Mouse (Mus musculus): ENCODE measurements around the gene Cd63. TPM values are rescaled to one million over a fixed set of nuclear protein-coding genes. Genes with fewer than 3 reads are reported as not detected.

The Cd63 gene
- 149 and 180 TPM in 2 replicates for total RNA-seq (2023)

GRCm38 (mm10) chr10:128900698-128901097, at the start of gene Cd63:
Gene Cd63, plus strand, starts transcription at chr10:128900989.

GRCm38 (mm10) chr10:128891296-128892094, 9.3 kb upstream of the Cd63 start, which contains the start of gene Gdf11:
Gene Gdf11, minus strand, starts transcription at chr10:128891718.

DNA sequence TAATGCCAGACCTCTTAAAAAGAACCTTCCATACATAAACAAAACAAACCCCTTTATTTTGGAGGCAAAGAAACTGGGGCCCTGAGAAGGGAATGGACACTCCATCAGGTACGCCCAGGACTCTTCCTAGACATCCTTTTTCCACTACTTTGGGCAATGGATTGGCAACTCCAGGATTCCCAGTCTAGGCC, 21.9 kb downstream of the Cd63 start, which contains the start of gene Rdh5:
Gene Rdh5, minus strand, starts transcription at position 67 of the 191 bp plus-strand sequence.

GRCm38 (mm10) chr10:128923935-128924334, 23.1 kb downstream of the Cd63 start, which contains the start of gene Bloc1s1:
Gene Bloc1s1, minus strand, starts transcription at chr10:128924035.

GRCm38 (mm10) chr10:128933574-128933973, 32.8 kb downstream of the Cd63 start, which contains the start of gene Itga7:
Gene Itga7, plus strand, starts transcription at chr10:128933818.

DNA sequence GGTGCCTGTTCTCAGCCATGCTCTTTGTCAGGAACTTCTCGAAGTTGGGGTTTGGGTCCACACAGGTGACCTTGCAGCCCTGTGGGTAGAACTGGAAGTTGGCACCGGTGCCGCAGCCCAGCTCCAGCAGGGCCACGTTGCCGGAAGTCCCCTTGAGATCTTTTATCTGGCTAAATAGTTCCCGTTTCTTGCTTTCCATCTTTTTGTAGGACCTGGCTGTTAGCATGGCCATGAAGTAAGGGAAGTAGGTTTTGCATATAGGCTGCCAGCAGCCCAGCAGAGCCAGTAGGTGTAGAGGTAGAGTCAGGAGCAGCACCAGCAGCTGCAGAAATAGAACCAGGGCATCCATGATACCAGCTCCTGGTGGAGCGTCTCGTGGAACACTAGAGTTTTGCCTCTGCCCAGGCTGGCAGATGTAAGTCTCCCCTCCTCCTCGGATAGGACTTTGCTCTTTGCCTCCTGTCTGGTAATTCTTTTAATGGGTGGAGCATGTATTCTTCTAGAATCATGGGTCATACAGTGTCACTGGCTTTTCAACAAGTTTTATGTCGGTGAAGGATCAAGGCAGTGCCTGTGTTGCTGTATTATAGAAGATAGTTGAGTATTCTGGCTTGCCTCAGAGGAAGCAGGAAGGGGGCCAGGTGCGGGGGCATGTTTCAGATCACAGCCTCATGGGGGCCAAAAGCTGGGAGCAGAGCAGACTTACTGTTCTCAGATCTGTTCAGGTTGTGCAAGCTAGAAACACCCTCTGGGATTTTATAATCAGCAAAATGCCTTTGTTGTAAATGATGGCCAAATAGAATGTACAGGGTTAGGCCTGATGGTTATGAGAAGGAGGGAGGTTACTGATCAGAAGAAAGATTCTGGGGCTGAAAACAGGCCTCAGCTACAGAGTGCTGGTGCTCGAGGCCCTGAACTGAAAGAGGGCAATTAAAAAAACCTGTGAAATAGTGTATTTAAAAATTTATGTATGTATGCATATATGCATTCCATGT, 60.1 kb downstream of the Cd63 start, which contains the start of gene Mettl7b:
Gene Mettl7b, minus strand, starts transcription at position 399 of the 995 bp plus-strand sequence.

Other genes with a start within 250 kb of the Cd63 start
- 1.0 and 1.2 TPM in 2 replicates for gene Suox, start 226.9 kb upstream of the Cd63 start, total RNA-seq (2023)
- 95.8 and 96.9 TPM in 2 replicates for gene Rab5b, start 204.7 kb upstream of the Cd63 start, total RNA-seq (2023)
- gene Pmel, start 196.8 kb upstream of the Cd63 start, total RNA-seq (2023), result 2.3 and 2.6 TPM in 2 replicates
- gene Cdk2, start 196.0 kb upstream of the Cd63 start, total RNA-seq (2023), result 71.8 and 90.9 TPM in 2 replicates
- gene Dgka, start 156.1 kb upstream of the Cd63 start, total RNA-seq (2023), result 46.0 and 58.2 TPM in 2 replicates
- 23.9 and 25.2 TPM in 2 replicates for gene Pym1, start 153.1 kb upstream of the Cd63 start, total RNA-seq (2023)
- gene Mmp19, start 110.1 kb upstream of the Cd63 start, total RNA-seq (2023), result 4.7 and 6.9 TPM in 2 replicates
- 59.9 and 86.6 TPM in 2 replicates for gene Dnajc14, start 96.9 kb upstream of the Cd63 start, total RNA-seq (2023)
- gene Tmem198b, start 96.6 kb upstream of the Cd63 start, total RNA-seq (2023), result 5.1 and 5.8 TPM in 2 replicates
- gene Sarnp, start 83.7 kb upstream of the Cd63 start, total RNA-seq (2023), result 24.9 and 29.6 TPM in 2 replicates
- 20.0 and 24.0 TPM in 2 replicates for gene Ormdl2, start 79.3 kb upstream of the Cd63 start, total RNA-seq (2023)
- 0.09 and 0.16 TPM in 2 replicates for gene Gdf11, start 9.3 kb upstream of the Cd63 start, total RNA-seq (2023)
- gene Rdh5, start 21.9 kb downstream of the Cd63 start, total RNA-seq (2023), result 3.3 and 5.5 TPM in 2 replicates
- gene Bloc1s1, start 23.0 kb downstream of the Cd63 start, total RNA-seq (2023), result 81.6 and 81.7 TPM in 2 replicates
- 0.13 TPM in 1 of 2 replicates, not detected in the other for gene Itga7, start 32.8 kb downstream of the Cd63 start, total RNA-seq (2023)
- not detected in 2 replicates for gene Mettl7b, start 60.0 kb downstream of the Cd63 start, total RNA-seq (2023)
- gene Olfr9, start 88.4 kb downstream of the Cd63 start, total RNA-seq (2023), result not detected in 2 replicates
- not detected in 2 replicates for gene Olfr763, start 109.8 kb downstream of the Cd63 start, total RNA-seq (2023)
- not detected in 2 replicates for gene Olfr764-ps1, start 138.9 kb downstream of the Cd63 start, total RNA-seq (2023)
- not detected in 2 replicates for gene Olfr765, start 149.0 kb downstream of the Cd63 start, total RNA-seq (2023)
- not detected in 2 replicates for gene Olfr766-ps1, start 168.0 kb downstream of the Cd63 start, total RNA-seq (2023)
- gene Olfr767, start 181.9 kb downstream of the Cd63 start, total RNA-seq (2023), result 0.09 TPM in 1 of 2 replicates, not detected in the other
- not detected in 2 replicates for gene Olfr768, start 198.4 kb downstream of the Cd63 start, total RNA-seq (2023)
- gene Olfr769, start 216.9 kb downstream of the Cd63 start, total RNA-seq (2023), result not detected in 2 replicates
- not detected in 2 replicates for gene Olfr770, start 238.0 kb downstream of the Cd63 start, total RNA-seq (2023)